Mouse (Mus musculus) C2C12 (cell line): Measurements from ENCODE around the gene Lsm7.

ENCODE experiments used
- CTCF ChIP-seq: IDR thresholded peaks from one replicate; pipeline ENCODE4 v1.5.1; 2011; ENCODE audit not compliant: control insufficient read depth, insufficient read depth, insufficient read length
- MAX ChIP-seq: IDR thresholded peaks from one replicate; pipeline ENCODE4 v1.6.1; 2011; ENCODE audit warnings: mild to moderate bottlenecking, control low read depth
- MYOD1 ChIP-seq: IDR thresholded peaks from one replicate; pipeline ENCODE4 v1.6.1; 2011; ENCODE audit warnings: low read depth; ENCODE audit not compliant: control insufficient read depth, insufficient read length

GRCm38 (mm10) chr10:80843931-80844547 is 11.0 kb downstream of the Lsm7 start, which contains the start of gene Lingo3:
- TF ChIP-seq MAX (no peak), MYOD1 (no peak), CTCF (no peak)
